Mouse (Mus musculus): ENCODE measurements around the gene Tube1.

- TF ChIP-seq CTCF (IDR thresholded peaks at IDR 0.05; ENCODE audit: insufficient read depth, low read depth, low read length) (no peak), POLR2A (IDR thresholded peaks at IDR 0.05; ENCODE audit: insufficient read depth, low read depth, low read length) (no peak)
Observed at GRCm38 (mm10) chr10:39192673-39193072, 58.9 kb downstream of the Tube1 start.
